Mouse (Mus musculus) embryonic facial prominence, embryonic 12.5 days (tissue): ENCODE measurements around the gene Adgrl1. TPM values are rescaled to one million over a fixed set of nuclear protein-coding genes. Genes with fewer than 3 reads are reported as not detected.

Experiments used
- ATAC-seq: fragments of 200-750 bp; cut with Nextera tagmentation; 2 replicates; pipeline ENCODE4 v1.8.0; 2017; ENCODE audit not compliant: insufficient number of reproducible peaks, insufficient read depth, low FRiP score, low TSS enrichment
- H3K27ac ChIP-seq: fragments of 300-500 bp; sonication (generic); 2 replicates; pipeline ENCODE4 v1.5.1; 2016; ENCODE audit warnings: mild to moderate bottlenecking
- H3K27me3 ChIP-seq: fragments of 300-500 bp; sonication (generic); 2 replicates; pipeline ENCODE4 v1.6.1; 2016; ENCODE audit warnings: mild to moderate bottlenecking, moderate library complexity
- H3K36me3 ChIP-seq: fragments of 300-500 bp; sonication (generic); 2 replicates; pipeline ENCODE4 v1.6.1; 2016; ENCODE audit warnings: mild to moderate bottlenecking
- H3K4me1 ChIP-seq: fragments of 300-500 bp; sonication (generic); 2 replicates; pipeline ENCODE4 v1.6.1; 2016
- H3K4me2 ChIP-seq: fragments of 300-500 bp; sonication (generic); replicated peaks from 2 replicates; pipeline ENCODE4 v1.6.1; 2016; ENCODE audit warnings: mild to moderate bottlenecking, moderate library complexity
- H3K4me3 ChIP-seq: fragments of 300-500 bp; sonication (generic); 2 replicates; pipeline ENCODE4 v1.5.1; 2016; ENCODE audit warnings: mild to moderate bottlenecking
- H3K9ac ChIP-seq: fragments of 300-500 bp; sonication (generic); 2 replicates; pipeline ENCODE4 v1.6.1; 2016; ENCODE audit warnings: mild to moderate bottlenecking, moderate library complexity
- H3K9me3 ChIP-seq: fragments of 300-500 bp; sonication (generic); 2 replicates; pipeline ENCODE4 v1.6.1; 2016; ENCODE audit warnings: mild to moderate bottlenecking, moderate library complexity
- WGBS: fragments of 180-500 bp; shearing (Covaris S2); methylation state at CpG from one replicate; pipeline ENCODE4 v1.1.7; 2016; 5-methylcytosine and 5-hydroxymethylcytosine counted together
- polyA plus RNA-seq: library from polyadenylated mRNA; unstranded; fragments of >200 nt; fragmentation: Nextera tagmentation; extraction: Ambion mirVana; gene quantifications from 2 replicates; pipeline ENCODE4 v1.2.1, GENCODE M21; 2016

The Adgrl1 gene
- 36.7 TPM in 2 replicates for polyA plus RNA-seq

DNA sequence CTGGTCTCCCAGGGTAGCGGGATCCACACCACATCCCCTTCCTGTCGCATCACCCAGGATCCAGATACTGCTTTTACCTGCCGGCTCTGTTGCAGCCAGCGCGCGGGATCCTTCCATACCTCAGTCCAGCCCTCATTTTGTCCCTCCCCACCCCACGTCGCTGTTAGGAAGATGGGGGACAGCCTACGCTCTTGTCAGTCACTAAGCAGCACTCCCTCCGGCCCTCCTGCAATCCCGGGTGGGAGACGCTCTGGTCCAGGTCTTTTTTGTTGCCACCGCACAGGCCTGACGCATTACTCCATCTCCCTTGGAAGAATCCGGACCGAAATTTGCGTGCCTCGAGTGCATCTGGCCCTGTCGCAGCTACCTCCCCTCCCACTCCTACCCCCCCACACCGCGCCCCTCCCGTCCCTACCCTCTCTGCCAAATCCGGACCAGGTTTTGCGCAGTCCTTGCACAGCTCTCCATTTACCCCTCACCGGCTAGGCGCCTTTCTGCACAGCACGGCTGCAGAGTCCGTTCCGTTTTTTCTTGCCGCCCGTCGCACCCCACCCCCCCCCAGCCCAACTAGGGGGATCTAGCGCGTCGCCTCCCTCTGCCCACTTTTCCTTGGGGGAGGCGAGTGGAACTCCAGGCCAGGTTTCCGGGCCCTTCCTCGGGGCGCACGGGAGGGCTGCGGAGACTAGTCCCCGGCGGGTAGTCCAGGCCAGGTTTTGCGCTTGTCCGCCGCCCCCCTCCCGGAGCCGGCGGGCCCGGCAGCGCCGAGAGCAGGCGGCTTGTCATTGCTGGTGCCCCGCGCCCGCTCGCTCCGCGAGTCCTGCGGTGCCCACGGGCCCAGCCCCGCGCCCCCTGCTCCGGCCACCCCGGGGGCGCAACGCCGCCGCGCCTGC lies at the start of gene Adgrl1:
Gene Adgrl1, plus strand, starts transcription at position 743 of the 890 bp plus-strand sequence.
- H3K4me1 ChIP-seq, result peaks cover 43% of the 10 kb centered on the region
- ATAC-seq, result peak; percentile 92
- no peaks in the 10 kb centered on the region for H3K9me3 ChIP-seq

GRCm38 (mm10) chr8:83852329-83852728 lies 47.6 kb upstream of the Adgrl1 start:
- H3K36me3 ChIP-seq, result no peaks in the 10 kb centered on the region
- H3K27ac ChIP-seq, result no peak overlapping the region
- no peak for ATAC-seq
- H3K4me1 ChIP-seq, result peaks cover 7% of the 10 kb centered on the region; the same call in 1 of the 2 replicates
- 20% methylated on average over 8 of the region's 8 CpGs for WGBS
- no peaks in the 10 kb centered on the region for H3K27me3 ChIP-seq
- H3K4me3 ChIP-seq, result no peak overlapping the region
- no peak overlapping the region for H3K9ac ChIP-seq
- H3K9me3 ChIP-seq, result peaks cover 8% of the 10 kb centered on the region; the same call in 1 of the 2 replicates
- H3K4me2 ChIP-seq, result no peak overlapping the region

More for the DNA sequence above, at the start of gene Adgrl1:
- Histone ChIP-seq H3K27me3 (peaks cover 14% of the 10 kb centered on the region; the same call in 1 of the 2 replicates), H3K9ac (peak within 1 kb of the TSS; percentile 94), H3K4me2 (peak within 1 kb of the TSS; percentile 77), H3K36me3 (no peaks in the 10 kb centered on the region), H3K27ac (peak within 1 kb of the TSS; percentile 99), H3K4me3 (peak within 1 kb of the TSS; percentile 96)
- WGBS, result under 1% methylated on average over 63 of the region's 70 CpGs

- Histone ChIP-seq H3K4me2 (no peak overlapping the region), H3K27me3 (no peaks in the 10 kb centered on the region), H3K36me3 (no peaks in the 10 kb centered on the region), H3K27ac (no peak overlapping the region), H3K4me3 (no peak overlapping the region), H3K9me3 (no peaks in the 10 kb centered on the region), H3K9ac (no peak overlapping the region), H3K4me1 (peaks cover 7% of the 10 kb centered on the region; the same call in 1 of the 2 replicates)
- ATAC-seq, result no peak
- 67% methylated on average over 3 of the region's 3 CpGs for WGBS
Observed at GRCm38 (mm10) chr8:83853323-83854050, 46.4 kb upstream of the Adgrl1 start.

GRCm38 (mm10) chr8:83856486-83857065 lies 43.3 kb upstream of the Adgrl1 start:
- WGBS, result 81% methylated on average over 6 of the region's 6 CpGs
- no peak for ATAC-seq
- no peak overlapping the region for H3K9ac ChIP-seq
- H3K4me2 ChIP-seq, result no peak overlapping the region
- no peak overlapping the region for H3K4me3 ChIP-seq
- no peak overlapping the region for H3K27ac ChIP-seq
- no peaks in the 10 kb centered on the region for H3K27me3 ChIP-seq
- peaks cover 7% of the 10 kb centered on the region; the same call in 1 of the 2 replicates for H3K4me1 ChIP-seq
- H3K36me3 ChIP-seq, result no peaks in the 10 kb centered on the region
- no peaks in the 10 kb centered on the region for H3K9me3 ChIP-seq

DNA sequence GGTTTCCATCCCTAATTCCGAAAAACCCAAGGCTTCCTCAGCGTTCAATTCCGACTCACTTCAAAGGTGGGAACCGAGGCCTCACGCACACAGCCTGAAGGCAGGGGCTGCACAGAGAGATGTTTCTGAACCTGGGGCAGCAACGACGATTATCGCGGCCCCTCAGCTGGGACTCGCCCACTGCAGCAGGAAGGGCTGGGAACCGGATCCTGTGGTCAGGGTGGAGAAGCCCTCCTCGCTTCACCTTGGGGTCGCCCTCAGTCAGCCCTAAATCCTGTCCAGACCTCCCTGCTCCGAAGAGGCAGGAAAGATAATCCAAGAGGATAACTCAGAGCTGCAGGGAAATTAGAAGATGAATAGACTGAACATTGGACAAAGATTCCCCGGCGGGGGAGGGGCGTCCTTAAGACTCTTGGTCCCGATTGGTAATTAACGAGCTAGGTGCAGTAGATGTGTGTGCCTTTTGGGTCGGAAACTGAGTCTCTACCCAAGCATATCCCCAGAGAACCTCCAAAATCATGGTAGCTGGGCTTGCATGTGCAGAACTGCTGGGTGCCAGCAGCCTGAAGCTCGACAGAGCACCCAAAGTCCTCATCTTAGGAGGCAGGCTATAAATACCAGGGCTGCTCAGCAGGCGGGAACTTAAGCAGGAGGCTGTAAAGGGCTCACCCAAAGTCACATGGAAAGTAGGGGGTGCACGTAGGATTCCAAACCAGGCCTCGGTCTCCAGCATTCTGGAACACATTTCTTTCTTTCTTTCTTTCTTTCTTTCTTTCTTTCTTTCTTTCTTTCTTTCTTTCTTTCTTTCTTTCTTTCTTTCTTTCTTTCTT lies 37.3 kb upstream of the Adgrl1 start:
- Histone ChIP-seq H3K36me3 (no peaks in the 10 kb centered on the region), H3K9me3 (no peaks in the 10 kb centered on the region), H3K27ac (no peak overlapping the region), H3K9ac (peak overlapping the region; percentile 38), H3K27me3 (0 out of 2 replicates have a peak, but pooled peaks cover 4% of the 10 kb centered on the region), H3K4me1 (peaks cover 10% of the 10 kb centered on the region), H3K4me3 (peak overlapping the region; percentile 14), H3K4me2 (peak overlapping the region; percentile 54)
- no peak for ATAC-seq
- 6% methylated on average over 24 of the region's 24 CpGs for WGBS

- peak; percentile 79 for ATAC-seq
- under 1% methylated on average over 57 of the region's 66 CpGs for WGBS
- Histone ChIP-seq H3K36me3 (no peaks in the 10 kb centered on the region), H3K9ac (peak overlapping the region; percentile 73), H3K9me3 (no peaks in the 10 kb centered on the region), H3K27ac (peak overlapping the region; percentile 78), H3K4me1 (peaks cover 18% of the 10 kb centered on the region), H3K27me3 (peaks cover 23% of the 10 kb centered on the region), H3K4me3 (peak overlapping the region; percentile 64), H3K4me2 (peak overlapping the region; percentile 85)
Observed at GRCm38 (mm10) chr8:83874881-83875655, 24.8 kb upstream of the Adgrl1 start.

- peaks cover 23% of the 10 kb centered on the region for H3K27me3 ChIP-seq
- no peaks in the 10 kb centered on the region for H3K9me3 ChIP-seq
- 0 out of 2 replicates have a peak overlapping the region, but pooled peaks have one; percentile 23 for H3K27ac ChIP-seq
- 0% methylated on average over 7 of the region's 11 CpGs for WGBS
- peaks cover 18% of the 10 kb centered on the region for H3K4me1 ChIP-seq
- no peaks in the 10 kb centered on the region for H3K36me3 ChIP-seq
- ATAC-seq, result no peak
- peak overlapping the region; percentile 73 for H3K9ac ChIP-seq
- H3K4me3 ChIP-seq, result peak overlapping the region; percentile 64
- H3K4me2 ChIP-seq, result peak overlapping the region; percentile 85
Observed at GRCm38 (mm10) chr8:83875656-83876040, 24.3 kb upstream of the Adgrl1 start.

GRCm38 (mm10) chr8:83876080-83876837 lies 23.6 kb upstream of the Adgrl1 start:
- Histone ChIP-seq H3K27ac (peak overlapping the region; percentile 57; the same call in 1 of the 2 replicates), H3K27me3 (peaks cover 23% of the 10 kb centered on the region), H3K4me1 (peaks cover 18% of the 10 kb centered on the region), H3K4me2 (peak overlapping the region; percentile 85), H3K9ac (peak overlapping the region; percentile 73), H3K4me3 (peak overlapping the region; percentile 64), H3K36me3 (no peaks in the 10 kb centered on the region), H3K9me3 (no peaks in the 10 kb centered on the region)
- WGBS, result 1% methylated on average over 41 of the region's 41 CpGs
- ATAC-seq, result no peak

DNA sequence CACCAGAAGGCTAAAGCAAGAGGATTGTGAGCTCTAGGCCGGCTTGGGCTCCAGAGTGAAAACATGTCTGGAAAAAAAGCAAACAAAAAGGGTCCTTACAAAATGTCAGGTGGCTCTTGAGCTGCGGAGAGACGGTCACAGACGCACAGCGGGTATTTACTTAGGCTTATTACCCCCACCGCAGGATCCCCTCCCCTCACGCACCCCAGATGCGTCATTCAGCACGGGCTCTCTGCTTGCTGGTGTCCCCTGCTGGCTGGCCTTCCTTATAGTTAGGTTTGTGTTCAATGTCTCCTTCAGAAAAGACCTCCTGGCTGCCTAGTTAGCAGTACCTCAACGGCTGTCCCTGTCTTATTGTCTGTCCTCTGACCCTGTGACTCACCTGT lies 23.1 kb upstream of the Adgrl1 start:
- 1% methylated on average over 10 of the region's 10 CpGs for WGBS
- Histone ChIP-seq H3K4me1 (peaks cover 18% of the 10 kb centered on the region), H3K27me3 (peaks cover 23% of the 10 kb centered on the region), H3K27ac (no peak overlapping the region), H3K4me2 (peak overlapping the region; percentile 85), H3K4me3 (peak overlapping the region; percentile 64; the same call in 1 of the 2 replicates), H3K9me3 (no peaks in the 10 kb centered on the region), H3K36me3 (no peaks in the 10 kb centered on the region), H3K9ac (no peak overlapping the region; the same call in 1 of the 2 replicates)
- ATAC-seq, result no peak

GRCm38 (mm10) chr8:83888409-83888808 lies 11.5 kb upstream of the Adgrl1 start:
- no peak overlapping the region for H3K4me2 ChIP-seq
- WGBS, result 70% methylated on average over 2 of the region's 2 CpGs

More at GRCm38 (mm10) chr8:83888409-83888808, 11.5 kb upstream of the Adgrl1 start:
- ATAC-seq, result no peak
- H3K9ac ChIP-seq, result no peak overlapping the region
- H3K36me3 ChIP-seq, result no peaks in the 10 kb centered on the region
- H3K4me3 ChIP-seq, result no peak overlapping the region
- H3K27me3 ChIP-seq, result no peaks in the 10 kb centered on the region
- H3K9me3 ChIP-seq, result no peaks in the 10 kb centered on the region
- H3K4me1 ChIP-seq, result no peaks in the 10 kb centered on the region
- no peak overlapping the region for H3K27ac ChIP-seq
